Mouse (Mus musculus): ENCODE data around the gene Cggbp1. TPM values are rescaled to one million over a fixed set of nuclear protein-coding genes. Genes with fewer than 3 reads are reported as not detected.

Cggbp1 gene
- total RNA-seq, 1 experiment: 63.9 TPM

GRCm38 (mm10) chr16:64841481-64842373, 10.1 kb upstream of the Cggbp1 start:
- no peak for TF ChIP-seq CHD2 (IDR thresholded peaks at IDR 0.05; ENCODE audit: low read depth, low read length)
- no peak for TF ChIP-seq HCFC1 (IDR thresholded peaks at IDR 0.05; ENCODE audit: borderline replicate concordance, insufficient read depth, low read length)
- no peak for TF ChIP-seq ZNF384 (IDR thresholded peaks at IDR 0.05; ENCODE audit: low read depth, low read length)
- no peak for TF ChIP-seq MAFK (IDR thresholded peaks at IDR 0.05; ENCODE audit: insufficient read depth, low read depth, low read length)
- no peak for TF ChIP-seq ZC3H11A (IDR thresholded peaks at IDR 0.05; ENCODE audit: borderline replicate concordance, low read depth, low read length)
- no peak overlapping the region for H3K4me3 ChIP-seq (ENCODE audit: insufficient read depth in 1 of 2, low read depth in 1 of 2, low read length in 2 of 2, poor library complexity in 1 of 2, severe bottlenecking in 1 of 2)
- no peak for DNase-seq (ENCODE audit: low read depth, low spot score)
- no peaks in the 10 kb centered on the region for H3K9me3 ChIP-seq (ENCODE audit: control insufficient read depth, insufficient read depth, low read depth, low read length)
- H3K9ac ChIP-seq (ENCODE audit: insufficient read depth, low read depth, low read length, poor library complexity, severe bottlenecking): no peak overlapping the region
- H3K36me3 ChIP-seq (ENCODE audit: control insufficient read depth, insufficient read depth, low read length, poor library complexity, severe bottlenecking): no peaks in the 10 kb centered on the region
- no peak overlapping the region for H3K27ac ChIP-seq (ENCODE audit: insufficient read depth, low read depth, low read length, poor library complexity, severe bottlenecking)
- in situ Hi-C loops (cut with MboI; ENCODE audit: low sequenced_read_pairs in 2 of 2, unreplicated experiment in 2 of 2): no loop called here
- H3K4me1 ChIP-seq (ENCODE audit: control insufficient read depth in 2 of 2, insufficient read depth in 2 of 2, low read length in 2 of 2, poor library complexity in 1 of 2): no peaks in the 10 kb centered on the region

GRCm38 (mm10) chr16:64842374-64842729, 9.4 kb upstream of the Cggbp1 start:
- in situ Hi-C loops (cut with MboI; ENCODE audit: low sequenced_read_pairs in 2 of 2, unreplicated experiment in 2 of 2): no loop called here
- no peak overlapping the region for H3K27ac ChIP-seq (ENCODE audit: insufficient read depth, low read depth, low read length, poor library complexity, severe bottlenecking)
- no peaks in the 10 kb centered on the region for H3K9me3 ChIP-seq (ENCODE audit: control insufficient read depth, insufficient read depth, low read depth, low read length)

DNA sequence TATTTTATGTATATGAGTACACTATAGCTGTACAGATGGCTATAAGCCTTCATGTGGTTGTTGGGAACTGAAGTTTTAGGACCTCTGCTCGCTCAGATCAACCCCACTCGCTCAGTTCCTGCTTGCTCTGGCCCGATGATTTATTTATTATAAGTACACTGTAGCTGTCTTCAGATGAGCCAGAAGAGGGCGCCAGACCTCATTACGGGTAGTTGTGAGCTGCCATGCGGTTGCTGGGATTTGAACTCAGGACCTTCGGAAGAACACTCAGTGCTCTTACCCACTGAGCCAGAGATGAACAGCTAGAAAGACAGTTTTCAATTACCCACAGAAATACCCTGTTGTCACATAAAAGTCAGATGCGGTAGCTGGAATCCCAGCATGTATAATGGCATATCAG, 5.8 kb upstream of the Cggbp1 start:
- no peak overlapping the region for H3K4me3 ChIP-seq (ENCODE audit: insufficient read depth in 1 of 2, low read depth in 1 of 2, low read length in 2 of 2, poor library complexity in 1 of 2, severe bottlenecking in 1 of 2)
- H3K27ac ChIP-seq (ENCODE audit: insufficient read depth, low read depth, low read length, poor library complexity, severe bottlenecking): no peak overlapping the region
- H3K9me3 ChIP-seq (ENCODE audit: control insufficient read depth, insufficient read depth, low read depth, low read length): no peaks in the 10 kb centered on the region
- H3K4me1 ChIP-seq (ENCODE audit: control insufficient read depth in 2 of 2, insufficient read depth in 2 of 2, low read length in 2 of 2, poor library complexity in 1 of 2): no peaks in the 10 kb centered on the region
- no peak overlapping the region for H3K9ac ChIP-seq (ENCODE audit: insufficient read depth, low read depth, low read length, poor library complexity, severe bottlenecking)
- TF ChIP-seq ZC3H11A (IDR thresholded peaks at IDR 0.05; ENCODE audit: borderline replicate concordance, low read depth, low read length) (peak; percentile 48; the same call in 1 of the 2 replicates), HCFC1 (IDR thresholded peaks at IDR 0.05; ENCODE audit: borderline replicate concordance, insufficient read depth, low read length) (no peak)
- no peak for DNase-seq (ENCODE audit: low read depth, low spot score)
- in situ Hi-C loops (cut with MboI; ENCODE audit: low sequenced_read_pairs in 2 of 2, unreplicated experiment in 2 of 2): no loop called here
- no peaks in the 10 kb centered on the region for H3K36me3 ChIP-seq (ENCODE audit: control insufficient read depth, insufficient read depth, low read length, poor library complexity, severe bottlenecking)

More at GRCm38 (mm10) chr16:64842374-64842729, 9.4 kb upstream of the Cggbp1 start:
- H3K36me3 ChIP-seq (ENCODE audit: control insufficient read depth, insufficient read depth, low read length, poor library complexity, severe bottlenecking): no peaks in the 10 kb centered on the region
- DNase-seq (ENCODE audit: low read depth, low spot score): no peak
- H3K4me3 ChIP-seq (ENCODE audit: insufficient read depth in 1 of 2, low read depth in 1 of 2, low read length in 2 of 2, poor library complexity in 1 of 2, severe bottlenecking in 1 of 2): no peak overlapping the region
- TF ChIP-seq ZC3H11A (IDR thresholded peaks at IDR 0.05; ENCODE audit: borderline replicate concordance, low read depth, low read length): no peak
- no peak for TF ChIP-seq HCFC1 (IDR thresholded peaks at IDR 0.05; ENCODE audit: borderline replicate concordance, insufficient read depth, low read length)
- TF ChIP-seq MAFK (IDR thresholded peaks at IDR 0.05; ENCODE audit: insufficient read depth, low read depth, low read length): no peak
- TF ChIP-seq ZNF384 (IDR thresholded peaks at IDR 0.05; ENCODE audit: low read depth, low read length): no peak
- TF ChIP-seq CHD2 (IDR thresholded peaks at IDR 0.05; ENCODE audit: low read depth, low read length): no peak
- no peaks in the 10 kb centered on the region for H3K4me1 ChIP-seq (ENCODE audit: control insufficient read depth in 2 of 2, insufficient read depth in 2 of 2, low read length in 2 of 2, poor library complexity in 1 of 2)
- H3K9ac ChIP-seq (ENCODE audit: insufficient read depth, low read depth, low read length, poor library complexity, severe bottlenecking): no peak overlapping the region

DNA sequence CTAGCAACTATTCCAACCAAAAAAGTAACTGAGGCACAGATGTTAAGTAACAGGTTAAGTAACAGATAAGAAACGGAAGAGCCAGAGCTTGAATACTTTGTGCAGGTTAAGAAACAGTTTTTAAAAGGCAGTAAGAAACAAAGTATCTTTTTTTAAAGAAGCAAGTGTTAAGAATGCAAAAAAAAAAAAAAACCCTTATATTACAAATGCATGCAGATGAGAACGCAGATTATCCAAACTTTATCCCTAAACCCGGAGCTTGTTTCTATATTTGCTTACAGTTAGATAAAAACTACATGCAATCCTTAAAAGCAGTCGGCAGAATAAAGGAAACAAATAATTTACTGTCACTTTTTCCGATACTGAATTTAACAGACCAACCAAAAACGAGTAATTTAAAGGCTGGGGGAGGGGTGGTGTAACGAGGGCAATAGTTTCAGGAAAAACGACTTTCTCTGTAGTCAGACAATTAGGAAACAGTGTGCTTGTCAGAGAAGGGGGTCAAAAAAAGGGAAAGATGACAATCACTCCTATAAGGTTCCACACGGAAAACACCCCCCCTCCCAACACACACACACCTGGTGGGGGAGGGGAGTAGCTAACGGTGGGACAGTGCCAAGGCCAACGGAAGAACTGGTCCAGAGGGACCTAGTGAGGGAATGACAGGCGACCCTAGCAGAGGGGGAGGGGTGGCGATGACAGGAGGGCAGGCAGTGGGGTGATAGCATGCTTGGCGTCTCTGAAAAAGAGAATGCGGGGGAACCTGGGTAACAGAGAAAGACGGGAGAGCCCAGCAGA, 1.3 kb upstream of the Cggbp1 start:
- TF ChIP-seq ZNF384 (IDR thresholded peaks at IDR 0.05; ENCODE audit: low read depth, low read length): no peak
- TF ChIP-seq ZC3H11A (IDR thresholded peaks at IDR 0.05; ENCODE audit: borderline replicate concordance, low read depth, low read length): no peak
- no peak for TF ChIP-seq MAFK (IDR thresholded peaks at IDR 0.05; ENCODE audit: insufficient read depth, low read depth, low read length)
- TF ChIP-seq CHD2 (IDR thresholded peaks at IDR 0.05; ENCODE audit: low read depth, low read length): peak; percentile 27; the same call in 1 of the 2 replicates
- in situ Hi-C loops (cut with MboI; ENCODE audit: low sequenced_read_pairs in 2 of 2, unreplicated experiment in 2 of 2): no loop called here
- no peaks in the 10 kb centered on the region for H3K4me1 ChIP-seq (ENCODE audit: control insufficient read depth in 2 of 2, insufficient read depth in 2 of 2, low read length in 2 of 2, poor library complexity in 1 of 2)
- H3K36me3 ChIP-seq (ENCODE audit: control insufficient read depth, insufficient read depth, low read length, poor library complexity, severe bottlenecking): peaks cover 8% of the 10 kb centered on the region
- H3K9ac ChIP-seq (ENCODE audit: insufficient read depth, low read depth, low read length, poor library complexity, severe bottlenecking): peak overlapping the region; percentile 93
- H3K27ac ChIP-seq (ENCODE audit: insufficient read depth, low read depth, low read length, poor library complexity, severe bottlenecking): peak overlapping the region; percentile 73; the same call in 1 of the 2 replicates
- H3K4me3 ChIP-seq (ENCODE audit: insufficient read depth in 1 of 2, low read depth in 1 of 2, low read length in 2 of 2, poor library complexity in 1 of 2, severe bottlenecking in 1 of 2): peak overlapping the region; percentile 95 to 97
- no peak for DNase-seq (ENCODE audit: low read depth, low spot score)
- no peaks in the 10 kb centered on the region for H3K9me3 ChIP-seq (ENCODE audit: control insufficient read depth, insufficient read depth, low read depth, low read length)
